Comparison of ENCODE assay signal across 8 mouse cellular contexts in the genomic region with DNA sequence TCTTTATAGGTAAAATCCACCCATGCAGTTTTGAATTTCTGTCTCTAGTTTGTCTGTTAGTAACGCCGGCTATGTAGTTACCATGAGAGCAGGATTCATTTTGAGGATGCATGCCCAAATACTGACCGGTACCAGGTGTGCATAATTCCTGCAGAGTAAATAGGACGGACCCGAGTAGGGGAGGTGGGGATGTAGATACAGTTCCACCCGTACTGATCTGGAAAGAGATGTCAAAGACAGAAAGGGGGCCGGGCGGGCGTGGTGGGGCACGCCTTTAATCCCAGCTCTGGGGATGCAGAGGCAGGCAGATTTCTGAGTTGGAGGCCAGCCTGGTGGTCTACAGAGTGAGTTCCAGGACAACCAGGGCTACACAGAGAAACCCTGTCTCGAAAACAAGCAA. TPM values are rescaled to one million over a fixed set of nuclear protein-coding genes. Genes with fewer than 3 reads are reported as not detected.
DNase-seq lines count a peak whose midpoint lies in the region; ATAC-seq and TF ChIP-seq lines count a peak whose summit lies in the region.

No protein-coding gene starts in this region.

- H3K4me2 ChIP-seq in kidney, embryonic 14.5 days (replicated peaks; ENCODE audit: low read depth, low read length), result peak overlapping the region; percentile 74
- H3K4me2 ChIP-seq in hindbrain, embryonic 14.5 days (replicated peaks), result peak overlapping the region; percentile 66
- H3K4me2 ChIP-seq in midbrain, embryonic 15.5 days, result peak overlapping the region; percentile 78

- intact Hi-C loops in gastrocnemius, postnatal 36 days (cut with DNase I), result no loop called here

- H3K9me3 ChIP-seq in kidney, embryonic 14.5 days (ENCODE audit: control insufficient read depth, low read length), result no peaks in the 10 kb centered on the region
- no peaks in the 10 kb centered on the region for H3K9me3 ChIP-seq in hindbrain, embryonic 14.5 days (ENCODE audit: control insufficient read depth, low read length)
- H3K9me3 ChIP-seq in midbrain, embryonic 15.5 days, result no peaks in the 10 kb centered on the region

- H3K36me3 ChIP-seq in kidney, embryonic 14.5 days (ENCODE audit: control insufficient read depth, insufficient read depth, low read length), result peaks cover 24% of the 10 kb centered on the region
- H3K36me3 ChIP-seq in hindbrain, embryonic 14.5 days (replicated peaks; ENCODE audit: control insufficient read depth, insufficient read depth), result peaks cover 25% of the 10 kb centered on the region
- H3K36me3 ChIP-seq in midbrain, embryonic 15.5 days (replicated peaks), result peaks cover 7% of the 10 kb centered on the region; the same call in 1 of the 2 replicates

- 16% methylated on average over 11 of the region's 11 CpGs for WGBS in kidney, embryonic 14.5 days
- whole genome bisulfite sequencing in bone marrow, adult 2 months, result 6% methylated on average over 11 of the region's 11 CpGs
- 16% methylated on average over 11 of the region's 11 CpGs for WGBS in hindbrain, embryonic 14.5 days
- WGBS in midbrain, embryonic 15.5 days, result 17% methylated on average over 11 of the region's 11 CpGs

- H3K27ac ChIP-seq in kidney, embryonic 14.5 days (ENCODE audit: low read depth, low read length), result peak overlapping the region; percentile 65
- H3K27ac ChIP-seq in bone marrow, adult 2 months (ENCODE audit: control insufficient read depth, insufficient read depth, low read depth, low read length, poor library complexity), result peak overlapping the region; percentile 74
- peak overlapping the region; percentile 38 for H3K27ac ChIP-seq in hindbrain, embryonic 14.5 days
- peak overlapping the region; percentile 82 for H3K27ac ChIP-seq in midbrain, embryonic 15.5 days

- peak overlapping the region; percentile 58 for H3K4me3 ChIP-seq in kidney, embryonic 14.5 days (ENCODE audit: low read length)
- peak overlapping the region; percentile 71 for H3K4me3 ChIP-seq in bone marrow, adult 2 months (replicated peaks; ENCODE audit: control insufficient read depth, low read depth, low read length)
- peak overlapping the region; percentile 45 for H3K4me3 ChIP-seq in hindbrain, embryonic 14.5 days (replicated peaks; ENCODE audit: low read length)
- H3K4me3 ChIP-seq in midbrain, embryonic 15.5 days, result peak overlapping the region; percentile 71

- no peak for ATAC-seq in kidney, embryonic 14.5 days (ENCODE audit: low FRiP score, low TSS enrichment)
- ATAC-seq in hindbrain, embryonic 14.5 days (ENCODE audit: low FRiP score), result no peak
- no peak for ATAC-seq in midbrain, embryonic 15.5 days (replicated peaks)
- ATAC-seq in cerebellum, adult (ENCODE audit: insufficient number of reproducible peaks, low FRiP score, low TSS enrichment), result no peak

- H3K4me1 ChIP-seq in kidney, embryonic 14.5 days (ENCODE audit: control insufficient read depth, insufficient read depth, low read length), result peaks cover 16% of the 10 kb centered on the region; the same call in 1 of the 2 replicates
- H3K4me1 ChIP-seq in bone marrow, adult 2 months (ENCODE audit: control insufficient read depth, insufficient read depth, low read length), result no peaks in the 10 kb centered on the region; the same call in 1 of the 2 replicates
- peaks cover 18% of the 10 kb centered on the region for H3K4me1 ChIP-seq in hindbrain, embryonic 14.5 days (replicated peaks; ENCODE audit: control insufficient read depth, insufficient read depth, low read length)
- peaks cover 21% of the 10 kb centered on the region for H3K4me1 ChIP-seq in midbrain, embryonic 15.5 days

- no peak for TF ChIP-seq POLR2A in bone marrow, adult 2 months (IDR thresholded peaks at IDR 0.05; ENCODE audit: borderline replicate concordance, control insufficient read depth, low read depth, low read length)

- H3K9ac ChIP-seq in kidney, embryonic 14.5 days (ENCODE audit: low read depth, low read length), result peak overlapping the region; percentile 67
- peak overlapping the region; percentile 52 for H3K9ac ChIP-seq in hindbrain, embryonic 14.5 days
- peak overlapping the region; percentile 64 for H3K9ac ChIP-seq in midbrain, embryonic 15.5 days

- no peak for TF ChIP-seq CTCF in bone marrow, adult 2 months (IDR thresholded peaks at IDR 0.05; ENCODE audit: control insufficient read depth, insufficient read depth, low read length)

- DNase-seq in kidney, adult 9 months, result no peak
- no peak for DNase-seq in hindbrain, embryonic 14.5 days (ENCODE audit: low spot score)
- DNase-seq in gastrocnemius, postnatal 36 days, result no peak
- DNase-seq in gastrocnemius, postnatal 25 days, result no peak

- H3K27me3 ChIP-seq in kidney, embryonic 14.5 days (ENCODE audit: control insufficient read depth, insufficient read depth, low read length), result no peaks in the 10 kb centered on the region
- no peaks in the 10 kb centered on the region for H3K27me3 ChIP-seq in hindbrain, embryonic 14.5 days (ENCODE audit: control insufficient read depth, insufficient read depth, low read length)
- H3K27me3 ChIP-seq in midbrain, embryonic 15.5 days (replicated peaks), result no peaks in the 10 kb centered on the region

RNA-seq across cellular contexts. Expression of a gene that starts 0.7 kb away (rescaled TPM):
- polyA plus RNA-seq in kidney, embryonic 14.5 days (2014; fragmentation: Nextera tagmentation; extraction: Ambion mirVana), result 13.1 and 16.5 TPM in 2 replicates
- polyA plus RNA-seq in bone marrow, adult 2 months (2011; ENCODE audit: insufficient read depth, insufficient read length, low replicate concordance, missing spikeins), result 17.2 and 24.2 TPM in 2 replicates
- polyA plus RNA-seq in hindbrain, embryonic 14.5 days (2014; fragmentation: Nextera tagmentation; extraction: Ambion mirVana), result 9.2 and 10.7 TPM in 2 replicates
- 9.0 and 10.7 TPM in 2 replicates for polyA plus RNA-seq in midbrain, embryonic 15.5 days (2015; fragmentation: Nextera tagmentation; extraction: Ambion mirVana)
- 1 to 10 TPM; 2.9 to 3.5 TPM for total RNA-seq in gastrocnemius, postnatal 36 days (2021)
- 1 to 10 TPM; 3.7 to 5.2 TPM for total RNA-seq in gastrocnemius, postnatal 25 days (2021)

RNA-seq across cellular contexts. Expression of a gene that starts 3.9 kb away (rescaled TPM):
- polyA plus RNA-seq in kidney, embryonic 14.5 days (2014; fragmentation: Nextera tagmentation; extraction: Ambion mirVana), result 1,061 and 1,103 TPM in 2 replicates
- 380 and 447 TPM in 2 replicates for polyA plus RNA-seq in bone marrow, adult 2 months (2011; ENCODE audit: insufficient read depth, insufficient read length, low replicate concordance, missing spikeins)
- 1,664 and 1,709 TPM in 2 replicates for polyA plus RNA-seq in hindbrain, embryonic 14.5 days (2014; fragmentation: Nextera tagmentation; extraction: Ambion mirVana)
- polyA plus RNA-seq in midbrain, embryonic 15.5 days (2015; fragmentation: Nextera tagmentation; extraction: Ambion mirVana), result 1,854 and 1,858 TPM in 2 replicates
- total RNA-seq in gastrocnemius, postnatal 36 days (2021), result 10 to 100 TPM; 34.7 to 38.6 TPM
- total RNA-seq in gastrocnemius, postnatal 25 days (2021), result 10 to 100 TPM; 39.2 to 54.5 TPM

RNA-seq across cellular contexts. Expression of a gene that starts 19.0 kb away (rescaled TPM):
- polyA plus RNA-seq in kidney, embryonic 14.5 days (2014; fragmentation: Nextera tagmentation; extraction: Ambion mirVana), result 35.9 and 36.1 TPM in 2 replicates
- polyA plus RNA-seq in bone marrow, adult 2 months (2011; ENCODE audit: insufficient read depth, insufficient read length, low replicate concordance, missing spikeins), result 41.7 and 90.0 TPM in 2 replicates
- 86.3 and 96.6 TPM in 2 replicates for polyA plus RNA-seq in hindbrain, embryonic 14.5 days (2014; fragmentation: Nextera tagmentation; extraction: Ambion mirVana)
- 86.8 and 98.0 TPM in 2 replicates for polyA plus RNA-seq in midbrain, embryonic 15.5 days (2015; fragmentation: Nextera tagmentation; extraction: Ambion mirVana)
- total RNA-seq in gastrocnemius, postnatal 36 days (2021), result 10 to 100 TPM; 44.0 to 44.1 TPM
- total RNA-seq in gastrocnemius, postnatal 25 days (2021), result 10 to 100 TPM; 41.0 to 46.3 TPM

RNA-seq across cellular contexts. Expression of a gene that starts 19.1 kb away (rescaled TPM):
- polyA plus RNA-seq in kidney, embryonic 14.5 days (2014; fragmentation: Nextera tagmentation; extraction: Ambion mirVana), result 53.2 and 65.2 TPM in 2 replicates
- polyA plus RNA-seq in bone marrow, adult 2 months (2011; ENCODE audit: insufficient read depth, insufficient read length, low replicate concordance, missing spikeins), result 16.0 and 22.4 TPM in 2 replicates
- 18.2 and 20.3 TPM in 2 replicates for polyA plus RNA-seq in hindbrain, embryonic 14.5 days (2014; fragmentation: Nextera tagmentation; extraction: Ambion mirVana)
- polyA plus RNA-seq in midbrain, embryonic 15.5 days (2015; fragmentation: Nextera tagmentation; extraction: Ambion mirVana), result 18.6 and 18.9 TPM in 2 replicates
- 1 to 10 TPM; 1.6 to 2.0 TPM for total RNA-seq in gastrocnemius, postnatal 36 days (2021)
- total RNA-seq in gastrocnemius, postnatal 25 days (2021), result 1 to 10 TPM in 1 of 2 experiments, under 1 TPM in 1; 0.74 to 1.6 TPM

RNA-seq across cellular contexts. Expression of a gene that starts 20.5 kb away (rescaled TPM):
- 6.8 and 7.7 TPM in 2 replicates for polyA plus RNA-seq in kidney, embryonic 14.5 days (2014; fragmentation: Nextera tagmentation; extraction: Ambion mirVana)
- polyA plus RNA-seq in bone marrow, adult 2 months (2011; ENCODE audit: insufficient read depth, insufficient read length, low replicate concordance, missing spikeins), result 8.7 and 17.1 TPM in 2 replicates
- polyA plus RNA-seq in hindbrain, embryonic 14.5 days (2014; fragmentation: Nextera tagmentation; extraction: Ambion mirVana), result 6.6 and 7.5 TPM in 2 replicates
- 9.7 and 9.9 TPM in 2 replicates for polyA plus RNA-seq in midbrain, embryonic 15.5 days (2015; fragmentation: Nextera tagmentation; extraction: Ambion mirVana)
- total RNA-seq in gastrocnemius, postnatal 36 days (2021), result 1 to 10 TPM; 5.3 to 5.4 TPM
- total RNA-seq in gastrocnemius, postnatal 25 days (2021), result 1 to 10 TPM; 4.0 to 4.5 TPM
